Mouse (Mus musculus) thymus, adult 2 months (tissue): ENCODE measurements around the gene Il9. TPM values are rescaled to one million over a fixed set of nuclear protein-coding genes. Genes with fewer than 3 reads are reported as not detected.

ENCODE experiments used
- DNase-seq: peaks from one replicate; pipeline ENCODE4 v3.0.0; 2021
- H3K27ac ChIP-seq: fragments of 200-500 bp; 2 replicates; pipeline ENCODE4 v1.5.1; 2012; ENCODE audit warnings: low read length, control low read depth; ENCODE audit not compliant: control insufficient read depth, insufficient read depth
- H3K27me3 ChIP-seq: fragments of 200-500 bp; 2 replicates; pipeline ENCODE4 v1.6.1; 2012; ENCODE audit warnings: mild to moderate bottlenecking, low read length, moderate library complexity, mixed read lengths; ENCODE audit not compliant: control insufficient read depth, insufficient read depth
- H3K36me3 ChIP-seq: fragments of 200-500 bp; 2 replicates; pipeline ENCODE4 v1.6.1; 2012; ENCODE audit warnings: mild to moderate bottlenecking, low read length, moderate library complexity; ENCODE audit not compliant: control insufficient read depth, insufficient read depth
- H3K4me1 ChIP-seq: fragments of 200-500 bp; replicated peaks from 2 replicates; pipeline ENCODE4 v1.6.1; 2012; ENCODE audit warnings: low read length; ENCODE audit not compliant: control insufficient read depth, insufficient read depth
- H3K4me3 ChIP-seq: fragments of 200-500 bp; 2 replicates; pipeline ENCODE4 v1.5.1; 2012; ENCODE audit warnings: mild to moderate bottlenecking, low read length, control low read depth, moderate library complexity; ENCODE audit not compliant: control insufficient read depth, insufficient read depth
- CTCF ChIP-seq: fragments of 200-500 bp; IDR thresholded peaks from 2 replicates; pipeline ENCODE4 v1.5.1; 2012; ENCODE audit warnings: mild to moderate bottlenecking, control low read depth, low read length, moderate library complexity, borderline replicate concordance; ENCODE audit not compliant: control insufficient read depth, poor library complexity, insufficient read depth; ENCODE audit errors: extremely low read depth
- POLR2A ChIP-seq: fragments of 200-500 bp; IDR thresholded peaks from 2 replicates; pipeline ENCODE4 v1.6.1; 2012; ENCODE audit warnings: mild to moderate bottlenecking, low read length, control low read depth, moderate library complexity; ENCODE audit not compliant: control insufficient read depth, poor library complexity, insufficient read depth; ENCODE audit errors: extremely low read depth
- WGBS: fragments of 180-500 bp; shearing (Covaris S2); methylation state at CpG from one replicate; pipeline ENCODE4 v1.1.7; 2018; 5-methylcytosine and 5-hydroxymethylcytosine counted together
- polyA plus RNA-seq: library from polyadenylated mRNA; depleted of rRNA; stranded (reverse); fragments of >200 nt; gene quantifications from 2 replicates; pipeline ENCODE4 v1.2.3, GENCODE M21; 2012; rRNA removed

The Il9 gene
- 1.1 and 1.6 TPM in 2 replicates for polyA plus RNA-seq

GRCm38 (mm10) chr13:56482146-56482545 is at the start of gene Il9:
Gene Il9, minus strand, starts transcription at chr13:56482246.
- H3K4me1 ChIP-seq = peaks cover 3% of the 10 kb centered on the region
- 85% methylated on average over 3 of the region's 3 CpGs for WGBS
- no peak for DNase-seq
- H3K4me3 ChIP-seq = no peak within 1 kb of the TSS
- no peak within 1 kb of the TSS for H3K27ac ChIP-seq
- no peaks in the 10 kb centered on the region for H3K27me3 ChIP-seq
- no peak for TF ChIP-seq CTCF
- no peak for TF ChIP-seq POLR2A
- H3K36me3 ChIP-seq = no peaks in the 10 kb centered on the region

DNA sequence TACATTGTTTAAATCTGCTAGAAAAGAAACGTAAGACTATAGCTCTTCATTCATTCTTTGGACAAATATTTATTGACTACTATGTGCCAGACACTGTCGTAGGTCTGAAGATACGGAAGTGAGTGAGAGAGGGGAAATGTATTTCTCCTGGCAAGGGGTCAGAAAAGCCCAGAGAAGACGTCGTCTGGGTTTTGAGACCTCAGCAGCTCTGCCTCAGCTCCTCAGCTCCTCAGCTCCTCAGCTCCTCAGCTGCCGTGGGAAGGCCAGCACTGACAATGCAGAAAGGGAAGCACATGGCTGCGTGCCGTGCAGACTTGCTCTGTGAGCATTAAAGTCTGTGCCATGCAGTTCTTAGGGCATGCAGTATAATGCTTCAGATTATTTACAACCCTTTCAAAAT is 47.6 kb upstream of the Il9 start:
- TF ChIP-seq CTCF = no peak
- no peak for TF ChIP-seq POLR2A
- 22% methylated on average over 8 of the region's 8 CpGs for WGBS
- DNase-seq = no peak
- H3K36me3 ChIP-seq = no peaks in the 10 kb centered on the region
- H3K4me1 ChIP-seq = no peaks in the 10 kb centered on the region
- H3K27ac ChIP-seq = no peak overlapping the region
- no peaks in the 10 kb centered on the region for H3K27me3 ChIP-seq
- no peak overlapping the region for H3K4me3 ChIP-seq

GRCm38 (mm10) chr13:56529031-56529430 is 47.0 kb upstream of the Il9 start:
- TF ChIP-seq POLR2A (no peak), CTCF (no peak)
- H3K27ac ChIP-seq = no peak overlapping the region
- no peaks in the 10 kb centered on the region for H3K36me3 ChIP-seq
- H3K4me1 ChIP-seq = no peaks in the 10 kb centered on the region
- WGBS = 20% methylated on average over 4 of the region's 4 CpGs
- no peaks in the 10 kb centered on the region for H3K27me3 ChIP-seq
- no peak overlapping the region for H3K4me3 ChIP-seq
- DNase-seq = no peak

DNA sequence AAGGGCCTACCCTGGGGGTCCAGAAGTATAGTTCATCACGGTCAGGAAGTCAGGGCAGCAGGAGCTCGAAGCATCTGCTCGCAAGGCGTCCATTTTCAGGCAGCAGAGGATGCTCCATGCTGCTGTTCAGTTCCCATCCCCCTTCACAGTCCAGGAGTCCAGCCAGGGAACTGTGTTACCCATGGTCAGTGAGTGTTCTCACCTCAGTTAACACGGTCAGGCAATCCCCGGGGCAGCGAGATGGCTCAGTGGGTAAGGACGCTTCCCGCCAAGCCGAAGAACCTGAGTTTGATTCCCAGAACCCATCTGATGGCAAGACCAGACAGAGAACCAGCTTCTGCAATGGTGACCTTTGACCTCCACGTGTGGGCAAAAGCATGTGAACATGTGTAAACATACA is 46.2 kb upstream of the Il9 start:
- DNase-seq = no peak
- Histone ChIP-seq H3K4me1 (no peaks in the 10 kb centered on the region), H3K4me3 (no peak overlapping the region), H3K27ac (no peak overlapping the region), H3K36me3 (no peaks in the 10 kb centered on the region), H3K27me3 (no peaks in the 10 kb centered on the region)
- 94% methylated on average over 11 of the region's 11 CpGs for WGBS
- no peak for TF ChIP-seq CTCF
- no peak for TF ChIP-seq POLR2A

GRCm38 (mm10) chr13:56527846-56528245 is 45.8 kb upstream of the Il9 start:
- H3K27me3 ChIP-seq = no peaks in the 10 kb centered on the region
- no peaks in the 10 kb centered on the region for H3K36me3 ChIP-seq
- WGBS = 96% methylated on average over 7 of the region's 7 CpGs
- no peak for DNase-seq
- no peak overlapping the region for H3K27ac ChIP-seq
- peaks cover under 1% of the 10 kb centered on the region for H3K4me1 ChIP-seq
- H3K4me3 ChIP-seq = no peak overlapping the region
- TF ChIP-seq CTCF = no peak
- TF ChIP-seq POLR2A = no peak

- H3K4me3 ChIP-seq = no peak overlapping the region
- H3K27ac ChIP-seq = no peak overlapping the region
- no peak for DNase-seq
- peaks cover 6% of the 10 kb centered on the region for H3K4me1 ChIP-seq
- TF ChIP-seq POLR2A (no peak), CTCF (no peak)
- H3K36me3 ChIP-seq = no peaks in the 10 kb centered on the region
- H3K27me3 ChIP-seq = no peaks in the 10 kb centered on the region
- WGBS = 93% methylated on average over 12 of the region's 12 CpGs
These were observed 44.8 kb upstream of the Il9 start for GRCm38 (mm10) chr13:56526871-56527270.

- peak overlapping the region; percentile 59 for H3K4me3 ChIP-seq
These were observed 40.7 kb upstream of the Il9 start for GRCm38 (mm10) chr13:56522821-56523167.

More at GRCm38 (mm10) chr13:56522821-56523167, 40.7 kb upstream of the Il9 start:
- no peak for DNase-seq
- no peak for TF ChIP-seq POLR2A
- TF ChIP-seq CTCF = no peak
- no peaks in the 10 kb centered on the region for H3K27me3 ChIP-seq
- WGBS = 7% methylated on average over 8 of the region's 8 CpGs
- H3K4me1 ChIP-seq = peaks cover 13% of the 10 kb centered on the region
- H3K27ac ChIP-seq = no peak overlapping the region
- no peaks in the 10 kb centered on the region for H3K36me3 ChIP-seq
